Mouse (Mus musculus) midbrain, embryonic 16.5 days (tissue): ENCODE measurements at regions not wholly inside any gene's neighbourhood (a gene's known extent, or its start where the extent isn't known, plus 50 kb on each side); places are given as distances from the start of the nearest gene placed in this dataset.
A peak's percentile ranks its signal among the peaks of the same experiment; 100 is the strongest.

Experiments used
- ATAC-seq: fragments of 200-750 bp; cut with Nextera tagmentation; 2 replicates; pipeline ENCODE4 v1.8.0; 2017; ENCODE audit warnings: moderate TSS enrichment
- H3K27ac ChIP-seq: fragments of 300-500 bp; sonication (generic); 2 replicates; pipeline ENCODE4 v1.5.1; 2014; ENCODE audit warnings: mild to moderate bottlenecking, low read length, mixed read lengths
- H3K27me3 ChIP-seq: fragments of 300-500 bp; sonication (generic); 2 replicates; pipeline ENCODE4 v1.6.1; 2014; ENCODE audit warnings: low read depth, low read length, mixed read lengths; ENCODE audit not compliant: control insufficient read depth, insufficient read depth
- H3K36me3 ChIP-seq: fragments of 300-500 bp; sonication (generic); 2 replicates; pipeline ENCODE4 v1.6.1; 2014; ENCODE audit warnings: mild to moderate bottlenecking, low read length, moderate library complexity, mixed read lengths; ENCODE audit not compliant: control insufficient read depth, insufficient read depth
- H3K4me1 ChIP-seq: fragments of 300-500 bp; sonication (generic); 2 replicates; pipeline ENCODE4 v1.6.1; 2014; ENCODE audit warnings: mild to moderate bottlenecking, low read length, mixed read lengths; ENCODE audit not compliant: control insufficient read depth, insufficient read depth
- H3K4me2 ChIP-seq: fragments of 300-500 bp; sonication (generic); 2 replicates; pipeline ENCODE4 v1.6.1; 2014; ENCODE audit warnings: mild to moderate bottlenecking, low read length, mixed read lengths
- H3K4me3 ChIP-seq: fragments of 300-500 bp; sonication (generic); 2 replicates; pipeline ENCODE4 v1.5.1; 2014; ENCODE audit warnings: low read depth, mild to moderate bottlenecking, low read length, moderate library complexity, mixed read lengths
- H3K9ac ChIP-seq: fragments of 300-500 bp; sonication (generic); 2 replicates; pipeline ENCODE4 v1.6.1; 2014; ENCODE audit warnings: low read depth, low read length, mixed read lengths
- H3K9me3 ChIP-seq: fragments of 300-500 bp; sonication (generic); replicated peaks from 2 replicates; pipeline ENCODE4 v1.6.1; 2014; ENCODE audit warnings: mild to moderate bottlenecking, low read length, mixed read lengths; ENCODE audit not compliant: control insufficient read depth, poor library complexity, severe bottlenecking
- WGBS: fragments of 180-500 bp; shearing (Covaris S2); extraction: QIAGEN DNeasy Blood & Tissue Kit; methylation state at CpG from one replicate; pipeline ENCODE4 v1.1.7; 2014; 5-methylcytosine and 5-hydroxymethylcytosine counted together

DNA sequence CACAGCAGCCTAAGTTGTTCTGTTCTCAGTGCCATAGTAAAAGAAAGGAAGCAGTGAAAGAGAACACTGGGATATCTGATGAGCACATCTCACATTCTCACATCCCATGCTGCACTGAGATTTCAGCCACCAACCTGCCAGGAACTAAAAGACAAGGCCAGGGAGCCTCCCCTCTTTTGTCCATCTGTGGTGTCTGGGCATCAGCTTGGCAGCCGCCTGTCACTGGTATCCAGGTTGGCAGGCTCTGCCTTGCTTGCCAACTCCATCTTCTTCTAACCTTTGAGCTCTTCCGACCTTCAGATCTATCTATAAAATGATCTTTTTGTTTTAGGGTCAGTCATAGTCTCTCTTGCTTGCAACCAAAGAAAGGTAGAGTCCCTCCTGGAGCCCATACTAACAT is 228.5 kb upstream of the Mgmt start:
- Histone ChIP-seq H3K9me3 (no peaks in the 10 kb centered on the region), H3K4me1 (no peaks in the 10 kb centered on the region), H3K27ac (no peak overlapping the region), H3K9ac (no peak overlapping the region), H3K4me2 (no peak overlapping the region), H3K27me3 (no peaks in the 10 kb centered on the region; the same call in none of the 2 replicates), H3K4me3 (no peak overlapping the region), H3K36me3 (no peaks in the 10 kb centered on the region)
- WGBS: 84% methylated on average over 2 of the region's 2 CpGs
- no peak for ATAC-seq

DNA sequence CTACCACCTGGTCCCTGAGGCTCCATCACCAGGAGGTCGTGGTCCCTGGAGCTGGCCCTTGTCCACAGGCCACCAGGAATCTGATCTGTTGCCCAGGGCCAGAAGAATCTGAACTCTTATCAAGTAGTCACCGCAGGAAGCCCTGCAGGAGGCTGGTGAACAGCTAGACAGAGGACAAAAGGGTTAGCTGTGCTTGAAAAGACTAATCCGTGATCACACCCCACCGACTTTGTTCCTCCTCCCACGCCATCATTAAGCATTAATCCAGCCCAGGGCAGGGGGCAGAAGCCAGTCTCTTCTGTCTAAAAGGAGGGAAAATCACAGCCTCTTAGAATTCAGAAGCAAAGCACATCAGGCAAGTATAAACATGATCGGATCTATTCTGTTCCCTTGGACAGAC is 227.7 kb upstream of the Mgmt start:
- H3K4me3 ChIP-seq: no peak overlapping the region
- no peak overlapping the region for H3K9ac ChIP-seq
- H3K9me3 ChIP-seq: no peaks in the 10 kb centered on the region
- WGBS: 4% methylated on average over 6 of the region's 6 CpGs
- no peak overlapping the region for H3K4me2 ChIP-seq
- H3K27ac ChIP-seq: no peak overlapping the region
- no peak for ATAC-seq
- H3K36me3 ChIP-seq: no peaks in the 10 kb centered on the region
- H3K27me3 ChIP-seq: no peaks in the 10 kb centered on the region; the same call in none of the 2 replicates
- no peaks in the 10 kb centered on the region for H3K4me1 ChIP-seq

DNA sequence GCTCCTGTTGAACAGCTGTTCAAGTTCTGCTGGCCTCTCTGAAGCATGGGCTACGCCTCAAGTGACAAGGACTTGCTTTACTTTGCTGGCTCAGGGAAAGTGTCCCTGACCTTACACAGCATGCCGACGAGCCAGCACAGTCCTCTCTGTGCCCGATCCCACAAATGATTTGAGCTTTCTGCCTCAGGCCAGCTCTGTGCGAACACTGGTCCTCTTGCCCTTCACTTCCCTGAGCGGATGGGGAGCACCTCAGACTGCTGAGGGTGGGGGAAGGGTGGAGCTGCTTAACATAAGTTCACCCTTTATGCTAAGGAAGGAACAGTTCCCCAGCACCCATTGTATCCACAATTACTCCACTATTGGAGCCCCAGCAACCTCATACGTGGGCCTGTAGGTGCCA is 223.7 kb upstream of the Mgmt start:
- Histone ChIP-seq H3K27me3 (no peaks in the 10 kb centered on the region; the same call in none of the 2 replicates), H3K27ac (no peak overlapping the region), H3K4me3 (no peak overlapping the region), H3K36me3 (no peaks in the 10 kb centered on the region), H3K4me1 (no peaks in the 10 kb centered on the region; the same call in 1 of the 2 replicates), H3K9me3 (no peaks in the 10 kb centered on the region), H3K4me2 (no peak overlapping the region), H3K9ac (no peak overlapping the region)
- WGBS: 72% methylated on average over 7 of the region's 7 CpGs
- no peak for ATAC-seq

DNA sequence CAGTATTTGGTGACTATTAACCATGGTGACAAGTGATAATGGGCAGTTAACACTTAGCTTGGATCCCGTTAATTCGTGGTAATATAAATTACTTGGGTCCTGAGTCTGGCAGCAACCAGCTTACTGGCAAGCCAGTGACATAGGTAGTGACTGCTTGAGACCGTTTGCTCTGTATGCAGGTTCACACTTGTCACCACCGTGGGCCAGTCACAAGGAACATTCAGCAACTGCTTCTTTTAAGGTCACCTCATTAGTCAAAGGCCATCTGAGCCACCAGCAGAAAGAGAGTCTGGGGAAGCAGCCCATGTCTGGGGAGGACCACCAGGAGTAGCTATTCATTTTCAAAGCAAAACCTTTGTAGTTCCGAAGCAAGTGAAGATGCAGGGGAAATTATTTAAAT is 220.3 kb upstream of the Mgmt start:
- Histone ChIP-seq H3K36me3 (no peaks in the 10 kb centered on the region), H3K4me2 (no peak overlapping the region), H3K27ac (no peak overlapping the region), H3K9me3 (no peaks in the 10 kb centered on the region), H3K4me1 (peaks cover 2% of the 10 kb centered on the region; the same call in 1 of the 2 replicates), H3K9ac (no peak overlapping the region), H3K27me3 (no peaks in the 10 kb centered on the region; the same call in 1 of the 2 replicates), H3K4me3 (no peak overlapping the region)
- no peak for ATAC-seq
- 50% methylated on average over 5 of the region's 5 CpGs for WGBS

DNA sequence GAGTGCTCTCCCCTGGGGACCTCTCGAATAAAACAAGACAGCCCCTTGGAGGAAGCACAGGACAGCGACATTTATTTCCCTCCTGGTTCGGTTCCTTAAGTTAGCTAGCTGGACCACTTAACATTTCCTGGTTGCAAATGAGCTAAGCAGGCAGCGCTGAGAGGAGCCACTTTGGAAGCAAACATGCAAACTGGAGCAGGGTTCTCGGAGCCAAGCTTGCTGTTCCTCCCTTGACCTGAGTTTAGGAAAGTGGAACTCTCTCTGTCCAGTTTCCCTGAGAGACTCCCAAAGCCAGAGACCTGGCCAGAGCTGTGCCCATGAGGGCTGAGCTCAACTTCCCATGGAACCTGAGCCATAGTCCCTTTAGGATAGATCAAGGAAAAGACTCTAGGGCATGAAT is 219.4 kb upstream of the Mgmt start:
- Histone ChIP-seq H3K4me3 (no peak overlapping the region), H3K4me2 (no peak overlapping the region), H3K27me3 (no peaks in the 10 kb centered on the region; the same call in 1 of the 2 replicates), H3K4me1 (peaks cover 2% of the 10 kb centered on the region; the same call in 1 of the 2 replicates), H3K27ac (no peak overlapping the region), H3K9ac (no peak overlapping the region), H3K9me3 (no peaks in the 10 kb centered on the region), H3K36me3 (no peaks in the 10 kb centered on the region)
- WGBS: 65% methylated on average over 5 of the region's 5 CpGs
- ATAC-seq: no peak

DNA sequence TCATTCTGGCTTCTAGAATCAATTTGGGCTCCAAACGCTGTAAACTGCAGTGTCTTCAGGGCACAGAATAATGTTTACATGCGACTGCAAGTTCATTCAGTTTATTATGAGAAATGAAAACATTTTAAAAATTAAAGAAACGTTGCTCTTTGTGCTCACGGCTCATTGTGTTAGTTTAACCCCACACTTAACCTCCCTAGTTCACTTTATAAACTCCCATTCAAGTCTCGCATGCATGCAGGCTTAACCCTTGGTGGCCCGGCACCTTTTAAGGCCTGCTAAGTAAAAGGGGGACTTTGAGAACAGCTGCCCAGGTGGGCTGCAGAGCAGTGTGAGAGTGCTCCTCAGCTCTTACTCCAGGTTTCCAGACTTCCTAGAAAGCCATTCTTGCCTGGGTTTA is 218.3 kb upstream of the Mgmt start:
- Histone ChIP-seq H3K4me1 (peaks cover 2% of the 10 kb centered on the region; the same call in 1 of the 2 replicates), H3K9ac (no peak overlapping the region), H3K36me3 (no peaks in the 10 kb centered on the region), H3K27me3 (no peaks in the 10 kb centered on the region; the same call in 1 of the 2 replicates), H3K4me3 (no peak overlapping the region), H3K9me3 (no peaks in the 10 kb centered on the region), H3K4me2 (no peak overlapping the region), H3K27ac (no peak overlapping the region)
- no peak for ATAC-seq
- 25% methylated on average over 6 of the region's 6 CpGs for WGBS

DNA sequence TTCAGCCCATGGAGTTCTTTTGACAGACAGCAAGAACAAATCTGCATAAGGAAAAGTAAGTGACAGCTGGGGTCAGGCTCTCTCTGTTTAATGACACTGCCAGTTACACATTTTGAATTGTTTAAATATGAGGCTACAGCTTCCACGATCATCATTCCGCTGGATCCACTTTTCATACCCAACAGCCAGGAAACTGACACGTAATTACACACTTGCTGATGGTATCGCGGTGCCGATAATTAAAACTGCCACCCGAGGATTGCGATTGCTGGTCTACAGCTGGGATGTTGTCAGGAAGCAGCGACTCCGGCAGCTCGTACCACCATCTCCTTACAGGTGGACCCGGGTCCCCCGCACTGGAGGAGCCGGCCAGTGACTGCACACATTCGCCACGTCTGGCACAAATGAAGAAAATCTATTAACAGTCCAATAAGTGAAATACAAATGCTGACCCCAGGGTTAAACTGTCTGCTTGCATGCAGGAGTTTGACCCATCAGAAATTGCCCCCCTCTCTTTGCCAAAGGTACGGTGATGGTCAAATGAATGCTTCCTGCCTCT is 217.3 kb upstream of the Mgmt start:
- Histone ChIP-seq H3K4me2 (peak overlapping the region; percentile 2; the same call in 1 of the 2 replicates), H3K36me3 (no peaks in the 10 kb centered on the region), H3K9ac (no peak overlapping the region), H3K27me3 (no peaks in the 10 kb centered on the region; the same call in 1 of the 2 replicates), H3K4me3 (no peak overlapping the region), H3K4me1 (peaks cover 2% of the 10 kb centered on the region; the same call in 1 of the 2 replicates), H3K9me3 (no peaks in the 10 kb centered on the region), H3K27ac (no peak overlapping the region)
- WGBS: 53% methylated on average over 17 of the region's 17 CpGs
- ATAC-seq: no peak

DNA sequence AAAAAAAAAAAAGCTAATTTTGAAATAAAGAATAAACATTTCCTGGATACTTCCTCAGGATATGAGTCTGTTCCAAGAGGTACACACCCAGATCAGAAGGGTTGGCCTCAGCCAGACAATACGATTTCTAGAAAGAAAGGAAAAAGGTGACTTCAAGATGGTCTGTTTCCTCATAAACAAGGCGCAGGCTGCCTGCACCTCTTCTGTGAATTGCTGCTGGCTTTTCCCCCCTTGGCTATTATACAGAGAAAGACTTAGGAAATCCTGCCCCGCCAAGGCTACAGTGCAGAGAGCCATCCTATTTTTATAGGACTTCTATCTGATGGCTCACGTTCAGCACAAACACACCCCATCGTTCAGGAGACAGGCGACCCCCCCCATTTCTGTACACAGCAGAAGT is 204.8 kb upstream of the Mgmt start:
- Histone ChIP-seq H3K4me3 (no peak overlapping the region), H3K4me2 (peak overlapping the region; percentile 54), H3K9ac (no peak overlapping the region), H3K4me1 (peaks cover 15% of the 10 kb centered on the region), H3K9me3 (no peaks in the 10 kb centered on the region), H3K36me3 (no peaks in the 10 kb centered on the region), H3K27ac (no peak overlapping the region), H3K27me3 (peaks cover 6% of the 10 kb centered on the region)
- no peak for ATAC-seq
- 34% methylated on average over 6 of the region's 6 CpGs for WGBS

DNA sequence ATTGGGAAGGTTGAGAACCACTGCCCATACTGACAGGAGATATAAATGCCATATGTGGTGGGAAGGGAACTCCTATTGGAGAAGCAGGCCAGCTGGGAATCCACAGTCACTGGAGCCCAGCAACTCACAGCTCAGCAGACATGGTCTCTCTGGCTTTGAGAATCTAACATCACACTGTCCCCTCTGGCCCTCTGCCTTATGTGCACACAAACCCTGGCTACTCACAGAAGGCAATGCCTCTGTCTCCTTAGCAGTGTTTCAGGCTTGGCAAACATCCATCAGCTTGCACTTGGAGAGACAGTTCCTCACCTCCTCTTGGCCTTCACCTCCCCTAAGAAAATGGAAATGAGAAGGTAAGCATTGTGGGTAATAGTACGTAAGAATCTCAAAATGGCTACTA is 188.2 kb upstream of the Mgmt start:
- 83% methylated on average over 1 of the region's 1 CpGs for WGBS
- H3K4me1 ChIP-seq: no peaks in the 10 kb centered on the region
- no peaks in the 10 kb centered on the region for H3K27me3 ChIP-seq
- H3K4me2 ChIP-seq: no peak overlapping the region
- ATAC-seq: no peak
- H3K4me3 ChIP-seq: no peak overlapping the region
- no peaks in the 10 kb centered on the region for H3K9me3 ChIP-seq
- no peak overlapping the region for H3K9ac ChIP-seq
- no peaks in the 10 kb centered on the region for H3K36me3 ChIP-seq
- no peak overlapping the region for H3K27ac ChIP-seq
